Mouse (Mus musculus) heart, embryonic 16.5 days (tissue): ENCODE data around the gene Ripply3. TPM values are rescaled to one million over a fixed set of nuclear protein-coding genes. Genes with fewer than 3 reads are reported as not detected.
A peak's percentile ranks its signal among the peaks of the same experiment; 100 is the strongest.

Experiments used
- ATAC-seq: fragments of 200-750 bp; cut with Nextera tagmentation; replicated peaks from 2 replicates; pipeline ENCODE4 v1.8.0; 2017; ENCODE audit warnings: moderate number of reproducible peaks; ENCODE audit not compliant: insufficient read depth, low FRiP score; ENCODE audit errors: extremely low read depth
- H3K27ac ChIP-seq: fragments of 300-500 bp; sonication (generic); 2 replicates; pipeline ENCODE4 v1.5.1; 2014; ENCODE audit warnings: mild to moderate bottlenecking, low read length, control low read depth, moderate library complexity
- H3K27me3 ChIP-seq: fragments of 300-500 bp; sonication (generic); 2 replicates; pipeline ENCODE4 v1.6.1; 2014; ENCODE audit warnings: low read length, mixed read lengths; ENCODE audit not compliant: control insufficient read depth, insufficient read depth
- H3K36me3 ChIP-seq: fragments of 300-500 bp; sonication (generic); 2 replicates; pipeline ENCODE4 v1.6.1; 2014; ENCODE audit not compliant: control insufficient read depth, insufficient read depth
- H3K4me1 ChIP-seq: fragments of 300-500 bp; sonication (generic); 2 replicates; pipeline ENCODE4 v1.6.1; 2014; ENCODE audit warnings: low read length, mixed read lengths; ENCODE audit not compliant: control insufficient read depth, insufficient read depth
- H3K4me2 ChIP-seq: fragments of 300-500 bp; sonication (generic); 2 replicates; pipeline ENCODE4 v1.6.1; 2014; ENCODE audit warnings: low read depth, mild to moderate bottlenecking, control low read depth, low read length
- H3K4me3 ChIP-seq: fragments of 300-500 bp; sonication (generic); 2 replicates; pipeline ENCODE4 v1.5.1; 2014; ENCODE audit warnings: mild to moderate bottlenecking, control low read depth, low read length
- H3K9ac ChIP-seq: fragments of 300-500 bp; sonication (generic); 2 replicates; pipeline ENCODE4 v1.6.1; 2014; ENCODE audit warnings: low read length, control low read depth
- H3K9me3 ChIP-seq: fragments of 300-500 bp; sonication (generic); replicated peaks from 2 replicates; pipeline ENCODE4 v1.6.1; 2016; ENCODE audit warnings: low read length; ENCODE audit not compliant: control insufficient read depth
- WGBS: fragments of 180-500 bp; shearing (Covaris S2); extraction: QIAGEN DNeasy Blood & Tissue Kit; methylation state at CpG from one replicate; pipeline ENCODE4 v1.1.7; 2014; 5-methylcytosine and 5-hydroxymethylcytosine counted together
- polyA plus RNA-seq: library from polyadenylated mRNA; unstranded; fragments of >200 nt; fragmentation: Nextera tagmentation; extraction: Ambion mirVana; gene quantifications from 2 replicates; pipeline ENCODE4 v1.2.1, GENCODE M21; 2015

Ripply3 gene
- 4.9 TPM in 2 replicates for polyA plus RNA-seq

DNA sequence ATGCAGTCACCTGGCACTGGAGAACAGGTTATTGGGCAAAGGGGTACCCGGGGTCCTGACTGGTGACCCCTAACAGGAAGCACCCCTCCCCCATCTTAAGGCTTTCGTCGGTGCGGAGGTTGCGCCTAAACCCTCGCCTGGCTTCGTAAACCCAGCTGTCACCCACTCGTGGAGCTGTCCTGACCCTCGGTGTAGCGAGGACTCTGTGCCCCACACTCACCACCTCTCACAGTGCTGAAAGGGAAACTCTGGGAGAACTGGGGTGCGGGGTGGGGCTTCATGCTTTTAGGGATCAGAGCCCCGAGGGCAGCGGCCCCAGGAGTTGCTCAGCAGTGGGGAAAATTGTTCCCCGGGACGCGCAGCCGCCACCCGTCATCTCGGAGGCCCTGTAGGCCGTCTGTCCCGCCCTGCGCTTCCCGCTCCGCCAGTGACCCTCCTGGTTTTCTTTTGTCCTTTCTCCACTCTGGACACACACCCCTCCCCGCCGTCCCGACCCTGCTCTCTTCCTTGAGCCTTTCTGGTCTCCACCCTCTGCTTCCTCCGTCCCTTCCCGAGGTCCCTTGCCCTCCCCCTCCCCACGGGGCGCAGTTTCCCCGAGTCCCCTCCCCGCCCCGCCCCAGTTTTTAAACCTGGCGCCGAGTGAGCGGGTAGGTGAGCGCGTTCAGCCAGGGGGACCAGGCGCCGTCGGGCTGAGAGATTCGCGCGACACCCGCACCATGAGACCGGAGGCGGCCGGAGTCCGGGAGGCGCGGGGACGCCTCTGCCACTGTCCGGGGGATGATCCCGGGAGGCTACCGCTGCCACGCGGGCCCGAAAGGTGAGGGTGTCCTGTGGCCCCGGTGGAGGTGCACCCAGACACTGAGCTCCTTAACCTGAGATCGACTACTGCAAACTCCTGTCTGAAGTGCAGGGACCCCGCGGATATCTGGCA, at the start of gene Ripply3:
Gene Ripply3 (plus strand): TSS at position 640 of the 931 bp plus-strand sequence.
- H3K9me3 ChIP-seq, result no peaks in the 10 kb centered on the region
- H3K4me2 ChIP-seq, result peak within 1 kb of the TSS; percentile 95
- H3K4me1 ChIP-seq, result peaks cover 5% of the 10 kb centered on the region
- no peaks in the 10 kb centered on the region; the same call in 1 of the 2 replicates for H3K27me3 ChIP-seq
- WGBS, result 1% methylated on average over 63 of the region's 63 CpGs
- no peaks in the 10 kb centered on the region for H3K36me3 ChIP-seq
- H3K9ac ChIP-seq, result peak within 1 kb of the TSS; percentile 79
- H3K27ac ChIP-seq, result peak within 1 kb of the TSS; percentile 5; the same call in 1 of the 2 replicates
- H3K4me3 ChIP-seq, result peak within 1 kb of the TSS; percentile 74
- ATAC-seq, result peak; percentile 71

DNA sequence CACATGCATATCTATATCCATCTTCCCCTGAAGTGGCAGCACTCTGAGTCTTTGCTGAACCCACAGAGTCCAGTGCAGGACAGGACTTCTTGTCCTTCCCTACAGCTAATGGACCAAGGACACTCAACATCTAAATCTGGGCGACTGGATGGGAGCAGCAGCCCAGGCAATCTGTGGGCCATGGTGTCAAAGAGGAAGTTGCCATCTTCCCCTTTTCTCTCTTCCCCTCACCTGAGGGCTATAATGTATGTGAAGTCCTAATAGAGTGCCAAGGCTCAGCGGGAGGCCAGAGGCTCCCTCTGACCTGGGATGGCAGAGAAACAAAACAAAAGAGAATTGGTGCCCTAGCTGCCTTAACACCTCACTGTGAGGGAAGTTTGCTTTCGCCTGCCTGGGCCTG, 44.2 kb upstream of the Ripply3 start:
- 91% methylated on average over 3 of the region's 3 CpGs for WGBS
- Histone ChIP-seq H3K36me3 (peaks cover 10% of the 10 kb centered on the region; the same call in 1 of the 2 replicates), H3K27me3 (no peaks in the 10 kb centered on the region), H3K4me2 (no peak overlapping the region), H3K9me3 (0 out of 2 replicates have a peak, but pooled peaks cover 5% of the 10 kb centered on the region), H3K27ac (no peak overlapping the region), H3K4me1 (no peaks in the 10 kb centered on the region), H3K4me3 (no peak overlapping the region), H3K9ac (no peak overlapping the region)
- ATAC-seq, result no peak

DNA sequence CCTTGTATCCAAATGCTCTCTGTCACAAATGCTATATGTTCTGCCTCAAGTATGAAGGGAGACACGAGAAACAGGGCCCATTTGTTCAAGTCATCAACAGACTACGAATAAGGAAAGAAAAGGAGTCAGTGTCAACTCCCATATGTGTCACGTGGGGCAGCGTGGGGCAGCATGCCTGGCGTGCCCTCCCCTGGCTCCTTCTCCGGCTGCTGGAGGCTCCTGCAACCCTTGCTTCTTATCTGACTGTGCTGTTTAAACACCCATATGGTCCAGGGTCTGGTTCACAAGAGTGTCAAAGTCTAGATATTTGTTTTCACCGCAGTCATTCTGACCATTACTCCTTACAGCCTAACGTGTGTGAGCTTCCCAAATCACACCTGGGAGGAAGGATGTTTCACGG, 40.4 kb upstream of the Ripply3 start:
- WGBS, result 57% methylated on average over 9 of the region's 9 CpGs
- Histone ChIP-seq H3K4me3 (no peak overlapping the region), H3K36me3 (no peaks in the 10 kb centered on the region; the same call in 1 of the 2 replicates), H3K27me3 (0 out of 2 replicates have a peak, but pooled peaks cover 2% of the 10 kb centered on the region), H3K9ac (no peak overlapping the region), H3K9me3 (no peaks in the 10 kb centered on the region), H3K4me1 (peaks cover 2% of the 10 kb centered on the region; the same call in 1 of the 2 replicates), H3K27ac (no peak overlapping the region), H3K4me2 (no peak overlapping the region)
- ATAC-seq, result no peak

DNA sequence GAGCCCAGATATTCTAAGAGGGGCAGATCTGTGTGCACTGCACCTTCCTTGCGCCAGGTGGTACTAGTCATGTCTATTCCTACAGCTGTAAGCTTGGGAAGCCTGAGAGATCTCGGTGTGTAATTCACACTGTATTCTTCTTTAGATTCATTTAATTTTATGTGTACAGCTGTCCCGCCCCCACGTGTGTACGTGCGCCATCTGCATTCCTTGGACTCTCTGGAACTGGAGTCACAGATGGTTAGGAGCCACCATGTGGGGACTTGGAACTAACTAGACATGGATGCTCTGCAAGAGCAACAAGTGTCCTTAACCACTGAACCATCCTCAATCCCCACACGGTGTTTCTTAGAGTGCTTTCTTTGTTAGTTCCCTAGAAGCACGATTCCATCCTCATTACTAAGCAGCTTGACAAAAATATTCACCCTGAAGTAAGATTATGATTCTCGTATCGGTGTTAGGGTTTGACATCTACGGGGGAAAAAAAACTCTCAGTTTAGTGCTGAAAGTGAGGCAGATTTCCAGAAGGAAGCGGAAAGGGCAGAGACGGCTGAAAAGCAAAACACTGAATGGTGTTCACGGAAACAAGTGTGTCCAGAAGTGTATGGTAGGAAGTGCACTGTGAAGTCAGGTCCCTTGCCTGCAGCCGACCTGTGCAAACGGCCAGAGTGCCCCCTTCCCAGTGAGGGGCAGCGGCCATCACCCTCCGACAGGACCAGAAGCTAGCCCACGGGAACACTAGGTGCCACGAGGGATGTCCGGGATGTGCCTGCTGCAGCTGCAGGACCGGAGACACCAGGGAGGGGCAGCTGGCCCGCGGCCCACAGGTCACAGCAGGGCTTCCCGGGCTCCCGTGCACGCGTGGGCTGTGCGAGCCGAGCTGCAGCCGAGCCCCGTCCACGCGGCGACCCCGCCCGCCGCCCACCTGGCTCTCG, 38.8 kb upstream of the Ripply3 start:
- H3K4me1 ChIP-seq, result peaks cover 2% of the 10 kb centered on the region; the same call in 1 of the 2 replicates
- peak overlapping the region; percentile 90 for H3K9ac ChIP-seq
- WGBS, result 12% methylated on average over 39 of the region's 39 CpGs
- H3K9me3 ChIP-seq, result no peaks in the 10 kb centered on the region
- no peaks in the 10 kb centered on the region for H3K36me3 ChIP-seq
- peak overlapping the region; percentile 97 for H3K4me2 ChIP-seq
- no peak overlapping the region for H3K27ac ChIP-seq
- H3K4me3 ChIP-seq, result peak overlapping the region; percentile 92
- H3K27me3 ChIP-seq, result 0 out of 2 replicates have a peak, but pooled peaks cover 2% of the 10 kb centered on the region
- peak; percentile 45 for ATAC-seq

DNA sequence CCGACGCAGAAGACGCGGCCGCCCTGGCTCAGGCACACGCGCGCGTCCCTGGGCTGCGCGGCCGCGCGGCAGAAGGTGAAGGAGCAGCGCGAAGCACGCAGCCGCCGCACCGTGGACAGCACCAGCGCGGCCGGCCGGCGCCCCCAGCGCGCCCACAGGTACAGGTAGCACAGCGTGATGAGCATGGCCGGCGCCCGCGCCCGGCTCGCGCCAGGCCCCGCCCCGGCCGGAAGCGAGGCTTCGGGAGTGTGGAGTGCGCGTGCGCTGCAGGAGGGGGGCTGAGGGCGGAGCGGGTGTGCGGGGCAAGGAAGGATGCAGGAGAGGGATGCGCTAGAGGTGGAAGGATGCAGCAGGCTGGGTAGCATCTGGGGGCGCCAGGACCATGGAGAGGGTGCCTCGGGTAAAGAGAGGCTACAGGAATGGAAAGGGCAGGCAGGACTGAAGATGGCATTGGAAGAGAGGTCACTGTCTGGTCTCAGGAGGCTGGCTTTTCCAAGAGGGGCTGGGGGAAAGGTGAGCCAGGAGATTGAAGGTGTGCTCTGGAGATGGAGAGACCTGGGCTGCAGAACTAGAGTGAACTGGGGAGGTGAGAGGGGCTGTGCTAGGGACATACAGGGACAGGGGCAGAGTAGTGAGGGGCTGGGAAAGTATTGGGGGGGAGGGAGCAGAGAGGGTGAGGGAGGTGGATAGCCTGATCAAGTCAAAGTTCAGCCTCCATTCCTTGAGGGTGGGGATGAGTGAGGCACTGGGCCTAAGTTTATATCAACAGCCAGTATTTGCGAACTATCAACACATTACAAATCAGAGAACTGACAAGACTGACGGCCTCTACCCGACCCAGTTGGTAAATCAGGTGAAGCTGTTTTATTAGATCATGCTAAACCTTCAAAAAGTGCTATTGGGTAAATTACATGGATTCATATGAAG, 37.9 kb upstream of the Ripply3 start:
- peak overlapping the region; percentile 92 for H3K4me3 ChIP-seq
- no peaks in the 10 kb centered on the region for H3K36me3 ChIP-seq
- 5% methylated on average over 52 of the region's 52 CpGs for WGBS
- peak overlapping the region; percentile 97 for H3K4me2 ChIP-seq
- no peak overlapping the region for H3K27ac ChIP-seq
- peak overlapping the region; percentile 90 for H3K9ac ChIP-seq
- 0 out of 2 replicates have a peak, but pooled peaks cover 2% of the 10 kb centered on the region for H3K27me3 ChIP-seq
- H3K9me3 ChIP-seq, result no peaks in the 10 kb centered on the region
- peaks cover 2% of the 10 kb centered on the region; the same call in 1 of the 2 replicates for H3K4me1 ChIP-seq
- ATAC-seq, result peak; percentile 97

DNA sequence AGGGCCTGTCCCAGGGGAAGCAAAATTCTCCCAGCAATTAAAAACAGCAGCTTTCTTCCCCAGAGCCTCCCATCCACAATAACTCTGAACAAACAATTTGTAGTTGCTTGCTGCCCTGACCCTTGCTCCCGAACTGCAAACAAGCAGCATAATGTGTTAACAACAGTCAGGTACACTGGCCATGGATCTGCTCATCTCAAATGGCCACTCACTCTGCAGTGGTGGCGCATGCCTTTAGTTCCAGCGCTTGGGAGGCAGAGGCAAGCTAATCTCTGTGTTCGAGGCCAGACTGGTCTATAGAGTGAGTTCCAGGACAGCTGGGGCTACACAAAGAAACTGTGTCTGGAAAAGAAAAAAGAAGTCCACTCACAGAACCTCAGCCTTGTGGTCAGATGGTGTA, 37.1 kb upstream of the Ripply3 start:
- Histone ChIP-seq H3K27me3 (0 out of 2 replicates have a peak, but pooled peaks cover 2% of the 10 kb centered on the region), H3K36me3 (no peaks in the 10 kb centered on the region), H3K9ac (no peak overlapping the region), H3K4me2 (no peak overlapping the region), H3K4me1 (peaks cover 2% of the 10 kb centered on the region; the same call in 1 of the 2 replicates), H3K27ac (no peak overlapping the region), H3K9me3 (no peaks in the 10 kb centered on the region), H3K4me3 (no peak overlapping the region)
- ATAC-seq, result no peak
- WGBS, result 78% methylated on average over 4 of the region's 4 CpGs

DNA sequence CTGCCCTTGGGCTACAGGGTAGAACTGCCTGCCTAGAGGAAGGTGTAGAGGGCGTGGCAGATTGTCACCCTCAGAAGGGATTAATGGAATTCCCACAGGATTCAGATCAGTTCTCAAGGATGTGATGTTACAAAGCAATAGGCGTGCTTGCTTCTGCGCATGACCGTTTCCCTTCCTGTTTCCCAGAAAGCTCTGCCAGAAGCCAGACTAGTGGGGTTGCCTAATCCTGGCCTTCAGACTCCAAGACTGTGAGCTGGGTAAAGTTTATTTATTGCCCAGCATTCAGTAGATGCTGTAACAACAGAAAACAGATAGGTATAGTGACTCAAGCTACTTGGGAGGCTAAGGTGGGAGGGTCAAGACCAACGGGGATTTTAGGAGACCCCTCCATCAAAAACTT, 30.1 kb upstream of the Ripply3 start:
- WGBS, result 90% methylated on average over 5 of the region's 5 CpGs
- Histone ChIP-seq H3K9ac (no peak overlapping the region), H3K4me2 (no peak overlapping the region), H3K27ac (no peak overlapping the region), H3K9me3 (no peaks in the 10 kb centered on the region), H3K4me1 (peaks cover 5% of the 10 kb centered on the region), H3K36me3 (no peaks in the 10 kb centered on the region), H3K4me3 (no peak overlapping the region), H3K27me3 (no peaks in the 10 kb centered on the region)
- no peak for ATAC-seq

DNA sequence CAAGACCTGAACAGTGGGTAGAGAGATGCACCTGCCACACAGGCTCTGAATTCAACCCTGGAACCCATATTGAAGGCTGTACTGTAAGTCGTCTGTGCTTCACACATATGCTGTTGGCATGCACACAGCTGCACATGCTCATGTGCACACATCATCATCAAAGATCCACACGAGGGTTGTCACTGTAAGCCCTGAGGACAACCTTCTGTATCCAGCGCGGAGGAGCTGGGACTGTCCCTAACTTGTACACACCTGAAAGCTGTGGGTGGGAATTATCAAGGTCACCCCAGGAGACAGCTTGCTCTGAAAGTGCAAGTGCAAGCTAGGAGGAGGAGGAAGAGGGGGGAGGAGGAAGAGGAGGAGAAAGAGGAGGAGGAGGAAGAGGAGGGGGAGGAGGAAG, 29.0 kb upstream of the Ripply3 start:
- Histone ChIP-seq H3K27me3 (no peaks in the 10 kb centered on the region), H3K4me3 (no peak overlapping the region), H3K9me3 (no peaks in the 10 kb centered on the region), H3K36me3 (no peaks in the 10 kb centered on the region), H3K4me2 (no peak overlapping the region), H3K27ac (no peak overlapping the region), H3K4me1 (peaks cover 13% of the 10 kb centered on the region), H3K9ac (no peak overlapping the region)
- 72% methylated on average over 4 of the region's 4 CpGs for WGBS
- no peak for ATAC-seq
